Mouse (Mus musculus) C2C12 (cell line): Measurements from ENCODE around the gene Dsn1.

Experiments used
- CEBPB ChIP-seq: IDR thresholded peaks from one replicate; pipeline ENCODE4 v1.6.1; 2011; ENCODE audit warnings: low read depth, mild to moderate bottlenecking, control low read depth, moderate library complexity
- CTCF ChIP-seq: IDR thresholded peaks from one replicate; pipeline ENCODE4 v1.5.1; 2011; ENCODE audit not compliant: control insufficient read depth, insufficient read depth, insufficient read length
- FOSL1 ChIP-seq: IDR thresholded peaks from one replicate; pipeline ENCODE4 v1.8.0; 2011; ENCODE audit warnings: mild to moderate bottlenecking, low read length; ENCODE audit not compliant: poor library complexity, insufficient read depth, severe bottlenecking
- MAX ChIP-seq: IDR thresholded peaks from one replicate; pipeline ENCODE4 v1.6.1; 2011; ENCODE audit warnings: mild to moderate bottlenecking, control low read depth
- MYOD1 ChIP-seq: IDR thresholded peaks from one replicate; pipeline ENCODE4 v1.6.1; 2011; ENCODE audit warnings: low read depth; ENCODE audit not compliant: control insufficient read depth, insufficient read length
- MYOG ChIP-seq: IDR thresholded peaks from one replicate; pipeline ENCODE4 v1.6.1; 2011; ENCODE audit not compliant: control insufficient read depth, insufficient read length; ENCODE audit errors: extremely low read depth
- USF1 ChIP-seq: IDR thresholded peaks from one replicate; pipeline ENCODE4 v1.6.1; 2011; ENCODE audit warnings: low read depth, mild to moderate bottlenecking, control low read depth, moderate library complexity

GRCm38 (mm10) chr2:157006511-157007233, at the start of gene Dsn1:
- TF ChIP-seq USF1 (peak; percentile 95), CTCF (no peak), CEBPB (peak; percentile 46), MAX (peak; percentile 69), MYOD1 (no peak), MYOG (no peak), FOSL1 (no peak)
